Mouse (Mus musculus) heart, embryonic 13.5 days (tissue): Measurements from ENCODE around the gene Col18a1. TPM values are rescaled to one million over a fixed set of nuclear protein-coding genes. Genes with fewer than 3 reads are reported as not detected.
A peak's percentile ranks its signal among the peaks of the same experiment; 100 is the strongest.

Source experiments
- ATAC-seq: fragments of 200-750 bp; cut with Nextera tagmentation; 2 replicates; pipeline ENCODE4 v1.8.0; 2017; ENCODE audit warnings: moderate TSS enrichment; ENCODE audit not compliant: insufficient number of reproducible peaks, low FRiP score, low TSS enrichment; ENCODE audit errors: extremely low read depth
- H3K27ac ChIP-seq: fragments of 300-500 bp; sonication (generic); replicated peaks from 2 replicates; pipeline ENCODE4 v1.5.1; 2015; ENCODE audit warnings: moderate library complexity, mild to moderate bottlenecking, inconsistent platforms
- H3K27me3 ChIP-seq: fragments of 300-500 bp; sonication (generic); replicated peaks from 2 replicates; pipeline ENCODE4 v1.6.1; 2015; ENCODE audit warnings: mild to moderate bottlenecking, inconsistent platforms
- H3K36me3 ChIP-seq: fragments of 300-500 bp; sonication (generic); 2 replicates; pipeline ENCODE4 v1.6.1; 2015; ENCODE audit warnings: mild to moderate bottlenecking, inconsistent platforms
- H3K4me1 ChIP-seq: fragments of 300-500 bp; sonication (generic); 2 replicates; pipeline ENCODE4 v1.6.1; 2015; ENCODE audit warnings: inconsistent platforms
- H3K4me2 ChIP-seq: fragments of 300-500 bp; sonication (generic); 2 replicates; pipeline ENCODE4 v1.6.1; 2015; ENCODE audit warnings: inconsistent platforms, mild to moderate bottlenecking, moderate library complexity
- H3K4me3 ChIP-seq: fragments of 300-500 bp; sonication (generic); 2 replicates; pipeline ENCODE4 v1.5.1; 2015; ENCODE audit warnings: moderate library complexity, mild to moderate bottlenecking, inconsistent platforms
- H3K9ac ChIP-seq: fragments of 300-500 bp; sonication (generic); 2 replicates; pipeline ENCODE4 v1.6.1; 2015; ENCODE audit warnings: inconsistent platforms, mild to moderate bottlenecking, moderate library complexity
- H3K9me3 ChIP-seq: fragments of 300-500 bp; sonication (generic); 2 replicates; pipeline ENCODE4 v1.6.1; 2016; ENCODE audit warnings: inconsistent platforms
- WGBS: fragments of 180-500 bp; shearing (Covaris S2); methylation state at CpG from one replicate; pipeline ENCODE4 v1.1.7; 2015; ENCODE audit warnings: mixed read lengths; 5-methylcytosine and 5-hydroxymethylcytosine counted together
- polyA plus RNA-seq: library from polyadenylated mRNA; unstranded; fragments of >200 nt; fragmentation: Nextera tagmentation; extraction: Ambion mirVana; gene quantifications from 2 replicates; pipeline ENCODE4 v1.2.1, GENCODE M21; 2015

Col18a1 gene
- polyA plus RNA-seq: 143 and 155 TPM in 2 replicates

- Histone ChIP-seq H3K27me3 (peaks cover 12% of the 10 kb centered on the region), H3K27ac (peak within 1 kb of the TSS; percentile 73), H3K9ac (peak within 1 kb of the TSS; percentile 84), H3K4me1 (peaks cover 45% of the 10 kb centered on the region), H3K36me3 (peaks cover 3% of the 10 kb centered on the region; the same call in 1 of the 2 replicates), H3K9me3 (no peaks in the 10 kb centered on the region), H3K4me3 (peak within 1 kb of the TSS; percentile 68), H3K4me2 (peak within 1 kb of the TSS; percentile 91)
- under 1% methylated on average over 42 of the region's 42 CpGs for WGBS
- ATAC-seq: peak; percentile 40; the same call in 1 of the 2 replicates
These were observed at the start of gene Col18a1 for GRCm38 (mm10) chr10:77165963-77166717. TSS of gene Col18a1 (minus strand) at chr10:77166548.

GRCm38 (mm10) chr10:77215641-77216040, 49.3 kb upstream of the Col18a1 start:
- Histone ChIP-seq H3K4me3 (no peak overlapping the region), H3K9me3 (no peaks in the 10 kb centered on the region), H3K36me3 (no peaks in the 10 kb centered on the region), H3K4me1 (peaks cover 93% of the 10 kb centered on the region), H3K9ac (no peak overlapping the region), H3K4me2 (no peak overlapping the region), H3K27me3 (no peaks in the 10 kb centered on the region), H3K27ac (peak overlapping the region; percentile 77)
- 40% methylated on average over 4 of the region's 4 CpGs for WGBS
- ATAC-seq: peak; percentile 21; the same call in 1 of the 2 replicates

GRCm38 (mm10) chr10:77214586-77214985, 48.2 kb upstream of the Col18a1 start:
- Histone ChIP-seq H3K9me3 (no peaks in the 10 kb centered on the region), H3K27ac (peak overlapping the region; percentile 77), H3K9ac (no peak overlapping the region), H3K4me3 (no peak overlapping the region), H3K4me2 (no peak overlapping the region), H3K4me1 (peaks cover 86% of the 10 kb centered on the region), H3K36me3 (no peaks in the 10 kb centered on the region), H3K27me3 (no peaks in the 10 kb centered on the region)
- no peak for ATAC-seq
- WGBS: 48% methylated on average over 8 of the region's 8 CpGs

- H3K4me1 ChIP-seq: peaks cover 87% of the 10 kb centered on the region
These were observed 47.1 kb upstream of the Col18a1 start for GRCm38 (mm10) chr10:77213483-77213882.

GRCm38 (mm10) chr10:77212354-77213120, 46.2 kb upstream of the Col18a1 start:
- WGBS: 76% methylated on average over 6 of the region's 6 CpGs
- H3K27me3 ChIP-seq: no peaks in the 10 kb centered on the region
- H3K9me3 ChIP-seq: no peaks in the 10 kb centered on the region
- H3K27ac ChIP-seq: peak overlapping the region; percentile 68; the same call in 1 of the 2 replicates
- peaks cover 81% of the 10 kb centered on the region for H3K4me1 ChIP-seq
- no peak for ATAC-seq
- H3K9ac ChIP-seq: no peak overlapping the region
- no peaks in the 10 kb centered on the region for H3K36me3 ChIP-seq
- no peak overlapping the region for H3K4me2 ChIP-seq
- H3K4me3 ChIP-seq: no peak overlapping the region

More at GRCm38 (mm10) chr10:77213483-77213882, 47.1 kb upstream of the Col18a1 start:
- no peaks in the 10 kb centered on the region for H3K27me3 ChIP-seq
- H3K4me3 ChIP-seq: no peak overlapping the region
- no peak for ATAC-seq
- no peak overlapping the region for H3K27ac ChIP-seq
- WGBS: 68% methylated on average over 5 of the region's 5 CpGs
- no peaks in the 10 kb centered on the region for H3K9me3 ChIP-seq
- H3K4me2 ChIP-seq: no peak overlapping the region
- H3K9ac ChIP-seq: no peak overlapping the region
- H3K36me3 ChIP-seq: no peaks in the 10 kb centered on the region

- 40% methylated on average over 11 of the region's 11 CpGs for WGBS
- no peak for ATAC-seq
- H3K9ac ChIP-seq: no peak overlapping the region
These were observed 44.8 kb upstream of the Col18a1 start for GRCm38 (mm10) chr10:77211116-77211570.

GRCm38 (mm10) chr10:77210666-77211065, 44.3 kb upstream of the Col18a1 start:
- Histone ChIP-seq H3K27me3 (no peaks in the 10 kb centered on the region), H3K4me3 (no peak overlapping the region), H3K4me2 (no peak overlapping the region; the same call in 1 of the 2 replicates), H3K36me3 (no peaks in the 10 kb centered on the region), H3K9ac (no peak overlapping the region), H3K9me3 (no peaks in the 10 kb centered on the region), H3K27ac (peak overlapping the region; percentile 68), H3K4me1 (peaks cover 80% of the 10 kb centered on the region)
- WGBS: 88% methylated on average over 3 of the region's 3 CpGs
- no peak for ATAC-seq

More at GRCm38 (mm10) chr10:77211116-77211570, 44.8 kb upstream of the Col18a1 start:
- peaks cover 80% of the 10 kb centered on the region for H3K4me1 ChIP-seq
- H3K27me3 ChIP-seq: no peaks in the 10 kb centered on the region
- peak overlapping the region; percentile 68 for H3K27ac ChIP-seq
- H3K36me3 ChIP-seq: no peaks in the 10 kb centered on the region
- peak overlapping the region; percentile 3; the same call in 1 of the 2 replicates for H3K4me2 ChIP-seq
- H3K9me3 ChIP-seq: no peaks in the 10 kb centered on the region
- no peak overlapping the region for H3K4me3 ChIP-seq

GRCm38 (mm10) chr10:77209261-77209660, 42.9 kb upstream of the Col18a1 start:
- Histone ChIP-seq H3K27me3 (no peaks in the 10 kb centered on the region), H3K9ac (no peak overlapping the region; the same call in 1 of the 2 replicates), H3K27ac (peak overlapping the region; percentile 32; the same call in 1 of the 2 replicates), H3K4me3 (no peak overlapping the region), H3K4me2 (no peak overlapping the region), H3K36me3 (no peaks in the 10 kb centered on the region), H3K9me3 (no peaks in the 10 kb centered on the region), H3K4me1 (peaks cover 72% of the 10 kb centered on the region)
- no peak for ATAC-seq
- 70% methylated on average over 5 of the region's 5 CpGs for WGBS

- no peak overlapping the region for H3K4me3 ChIP-seq
These were observed 40.3 kb upstream of the Col18a1 start for GRCm38 (mm10) chr10:77206565-77207079.

GRCm38 (mm10) chr10:77206134-77206533, 39.8 kb upstream of the Col18a1 start:
- H3K36me3 ChIP-seq: no peaks in the 10 kb centered on the region
- H3K4me1 ChIP-seq: peaks cover 43% of the 10 kb centered on the region
- 84% methylated on average over 2 of the region's 2 CpGs for WGBS
- no peaks in the 10 kb centered on the region for H3K9me3 ChIP-seq
- H3K9ac ChIP-seq: no peak overlapping the region
- ATAC-seq: no peak
- peak overlapping the region; percentile 86 for H3K27ac ChIP-seq
- H3K4me2 ChIP-seq: no peak overlapping the region
- H3K27me3 ChIP-seq: no peaks in the 10 kb centered on the region
- H3K4me3 ChIP-seq: no peak overlapping the region

More at GRCm38 (mm10) chr10:77206565-77207079, 40.3 kb upstream of the Col18a1 start:
- H3K4me1 ChIP-seq: peaks cover 48% of the 10 kb centered on the region
- peak; percentile 42; the same call in 1 of the 2 replicates for ATAC-seq
- H3K27ac ChIP-seq: peak overlapping the region; percentile 86
- 28% methylated on average over 3 of the region's 3 CpGs for WGBS
- no peaks in the 10 kb centered on the region for H3K36me3 ChIP-seq
- no peaks in the 10 kb centered on the region for H3K27me3 ChIP-seq
- H3K9ac ChIP-seq: peak overlapping the region; percentile 44; the same call in 1 of the 2 replicates
- no peaks in the 10 kb centered on the region for H3K9me3 ChIP-seq
- no peak overlapping the region for H3K4me2 ChIP-seq

GRCm38 (mm10) chr10:77203960-77204359, 37.6 kb upstream of the Col18a1 start:
- H3K9me3 ChIP-seq: no peaks in the 10 kb centered on the region
- H3K4me1 ChIP-seq: peaks cover 32% of the 10 kb centered on the region
- WGBS: 71% methylated on average over 4 of the region's 4 CpGs
- H3K4me3 ChIP-seq: no peak overlapping the region
- H3K27ac ChIP-seq: no peak overlapping the region
- ATAC-seq: no peak
- H3K4me2 ChIP-seq: no peak overlapping the region
- no peaks in the 10 kb centered on the region for H3K36me3 ChIP-seq
- no peaks in the 10 kb centered on the region for H3K27me3 ChIP-seq
- no peak overlapping the region for H3K9ac ChIP-seq
